Mouse (Mus musculus): ENCODE data around the gene Tbrg4. TPM values are rescaled to one million over a fixed set of nuclear protein-coding genes. Genes with fewer than 3 reads are reported as not detected.
"Not testable (repeated sequence)": the region's sequence is repeated elsewhere in the genome, so short reads cannot be mapped to it uniquely, and the experiment has no call there.

Gene Tbrg4
- polyA plus RNA-seq (2017; shearing (Covaris generic)): 10 to 100 TPM; 29.0 to 32.2 (median 31.4) TPM

DNA sequence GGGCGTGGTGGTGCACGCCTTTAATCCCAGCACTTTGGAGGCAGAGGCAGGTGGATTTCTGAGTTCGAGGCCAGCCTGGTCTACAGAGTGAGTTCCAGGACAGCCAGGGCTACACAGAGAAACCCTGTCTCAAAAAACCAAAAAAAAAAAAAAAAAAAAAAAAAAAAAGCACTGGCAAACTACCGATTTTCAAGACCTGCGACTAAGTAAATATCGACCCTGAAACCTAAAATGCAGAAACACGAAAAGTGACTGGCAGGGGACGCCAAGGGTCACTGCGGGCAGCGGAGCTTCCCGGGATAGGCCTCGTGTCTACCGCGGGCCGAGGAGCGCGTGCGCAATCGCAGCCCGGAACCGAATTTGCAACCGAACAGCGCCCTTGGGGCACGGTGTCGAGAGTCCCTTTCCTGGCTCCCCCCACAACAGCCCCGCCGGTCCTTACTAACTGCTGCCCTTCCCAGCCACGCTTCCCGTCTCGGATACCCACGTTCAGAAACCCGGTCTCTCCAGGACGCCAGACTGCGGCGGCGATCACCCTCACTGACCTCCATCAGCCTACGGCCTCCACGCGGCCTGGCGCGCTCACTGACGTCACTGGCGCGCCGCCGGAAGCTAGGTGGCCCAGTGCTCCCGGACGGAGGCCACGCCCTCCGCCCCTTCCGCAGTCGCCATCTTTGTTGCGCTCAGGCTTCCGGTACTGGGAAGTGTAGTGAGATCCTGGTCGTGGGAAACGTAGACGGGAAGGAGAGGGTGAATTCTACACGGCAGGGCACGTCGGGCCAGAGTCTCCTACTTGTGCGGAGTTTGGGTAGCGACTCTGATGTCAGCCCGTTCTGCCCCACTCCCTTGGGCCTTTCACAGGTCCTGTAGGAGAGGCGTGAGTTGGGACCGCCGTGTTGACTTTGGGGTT is at the start of gene Tbrg4:
Gene Tbrg4, minus strand, starts transcription at position 590 of the 910 bp plus-strand sequence.
- ATAC-seq: peak; percentile 84

GRCm38 (mm10) chr11:6675402-6675801 is 49.5 kb upstream of the Tbrg4 start:
- ATAC-seq: no peak

- no peak for ATAC-seq
Measured at GRCm38 (mm10) chr11:6674701-6675100, 48.8 kb upstream of the Tbrg4 start.

GRCm38 (mm10) chr11:6670826-6671225 is 45.0 kb upstream of the Tbrg4 start:
- no peak for ATAC-seq

- ATAC-seq: no peak
Measured at GRCm38 (mm10) chr11:6670044-6670443, 44.2 kb upstream of the Tbrg4 start.

DNA sequence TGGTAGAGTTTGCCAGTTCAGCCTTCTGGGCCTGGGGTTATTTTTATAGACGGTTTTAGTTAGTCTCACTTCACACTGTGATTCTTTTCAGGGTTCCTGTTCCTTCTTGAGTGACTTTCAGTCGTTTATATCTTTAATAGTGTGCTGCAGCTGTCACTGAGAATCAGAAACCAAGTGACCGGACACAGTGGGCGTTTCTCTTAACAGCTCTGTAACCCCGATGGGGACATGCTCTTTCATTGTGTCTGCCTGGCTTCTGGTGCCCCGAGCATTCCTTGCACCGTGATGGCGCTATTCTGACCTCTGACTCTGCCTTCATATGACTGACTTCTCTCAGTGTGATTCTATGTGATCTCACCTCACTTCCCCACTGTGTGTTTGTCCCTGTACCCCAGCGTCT is 43.2 kb upstream of the Tbrg4 start:
- no peak for ATAC-seq

DNA sequence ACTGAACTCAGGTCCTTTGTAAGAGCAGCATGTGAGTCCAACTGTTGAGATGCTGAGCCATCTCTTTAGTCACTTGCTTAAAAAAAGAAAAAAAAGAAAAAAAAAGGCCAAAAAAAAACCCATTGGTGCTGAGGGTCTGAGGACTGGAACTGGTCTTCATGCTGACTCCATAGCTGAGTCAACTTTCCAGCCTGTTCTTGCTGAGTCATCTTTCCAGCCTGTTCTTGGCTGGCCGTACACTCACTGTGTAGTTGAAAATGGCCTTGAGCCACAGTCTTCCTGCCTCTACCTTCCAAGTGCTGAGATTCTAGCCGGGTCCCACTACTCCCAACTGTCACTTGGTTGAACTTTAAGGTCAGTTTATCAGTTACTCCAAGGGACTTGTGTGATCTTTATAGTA is 40.8 kb upstream of the Tbrg4 start:
- ATAC-seq: no peak

DNA sequence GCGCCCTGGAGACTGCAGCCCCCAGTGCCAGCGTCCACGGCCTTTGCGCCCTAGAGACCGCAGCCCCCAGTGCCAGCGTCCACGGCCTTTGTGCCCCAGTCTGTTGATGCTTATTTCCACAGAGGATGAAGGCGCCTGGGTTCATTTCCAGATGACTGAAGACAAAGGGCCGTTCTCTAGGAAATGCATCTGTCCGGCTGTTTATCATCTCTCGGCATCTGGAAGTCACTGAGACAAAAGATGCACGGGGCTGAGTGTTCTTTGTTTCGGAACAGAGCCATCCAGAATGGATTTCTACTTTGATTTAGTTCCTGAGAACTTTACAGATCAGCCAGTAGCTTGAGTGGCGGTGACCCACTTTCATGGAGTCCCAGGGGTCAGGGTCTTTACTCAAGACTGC is 35.3 kb upstream of the Tbrg4 start:
- no peak for ATAC-seq

DNA sequence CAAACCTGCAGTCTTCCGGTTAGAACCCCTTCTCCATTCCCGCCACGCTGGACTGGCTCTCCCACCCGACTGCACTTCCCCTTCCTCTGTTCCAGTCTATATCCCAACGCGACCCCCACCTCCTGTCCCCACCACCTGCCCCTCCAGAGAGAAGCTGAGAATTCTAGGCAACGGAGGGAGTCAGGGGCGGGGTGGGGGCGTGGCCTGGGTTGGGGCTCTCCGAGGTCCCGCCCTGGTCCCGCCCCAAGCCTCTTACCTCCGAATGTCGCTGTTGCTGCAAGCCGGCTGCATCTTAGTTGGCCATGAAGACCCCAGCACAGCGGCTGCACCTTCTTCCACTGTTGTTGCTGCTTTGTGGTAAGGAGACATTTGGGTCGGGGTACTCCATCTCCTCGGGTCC is 32.4 kb upstream of the Tbrg4 start, which contains the start of gene Ramp3:
Gene Ramp3, plus strand, starts transcription at position 251 of the 400 bp plus-strand sequence.
- peak; percentile 46 for ATAC-seq

- ATAC-seq: peak; percentile 71
Measured at GRCm38 (mm10) chr11:6654903-6655302, 29.0 kb upstream of the Tbrg4 start.

DNA sequence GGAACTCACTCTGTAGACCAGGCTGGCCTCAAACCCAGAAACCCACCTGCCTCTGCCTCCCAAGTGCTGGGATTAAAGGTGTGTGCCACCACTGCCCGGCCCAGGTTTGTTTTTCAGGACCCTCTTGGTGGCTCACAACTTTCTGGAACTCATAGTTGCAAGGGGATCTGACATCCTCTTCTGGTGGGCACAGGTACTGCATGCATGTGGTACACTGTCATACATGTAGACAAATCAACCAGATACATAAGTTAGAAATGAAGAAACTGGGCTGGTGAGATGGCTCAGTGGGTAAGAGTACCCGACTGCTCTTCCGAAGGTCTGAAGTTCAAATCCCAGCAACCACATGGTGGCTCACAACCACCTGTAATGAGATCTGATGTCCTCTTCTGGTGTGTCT is 27.1 kb upstream of the Tbrg4 start:
- ATAC-seq: not testable (repeated sequence)

GRCm38 (mm10) chr11:6650519-6650918 is 24.7 kb upstream of the Tbrg4 start:
- no peak for ATAC-seq

DNA sequence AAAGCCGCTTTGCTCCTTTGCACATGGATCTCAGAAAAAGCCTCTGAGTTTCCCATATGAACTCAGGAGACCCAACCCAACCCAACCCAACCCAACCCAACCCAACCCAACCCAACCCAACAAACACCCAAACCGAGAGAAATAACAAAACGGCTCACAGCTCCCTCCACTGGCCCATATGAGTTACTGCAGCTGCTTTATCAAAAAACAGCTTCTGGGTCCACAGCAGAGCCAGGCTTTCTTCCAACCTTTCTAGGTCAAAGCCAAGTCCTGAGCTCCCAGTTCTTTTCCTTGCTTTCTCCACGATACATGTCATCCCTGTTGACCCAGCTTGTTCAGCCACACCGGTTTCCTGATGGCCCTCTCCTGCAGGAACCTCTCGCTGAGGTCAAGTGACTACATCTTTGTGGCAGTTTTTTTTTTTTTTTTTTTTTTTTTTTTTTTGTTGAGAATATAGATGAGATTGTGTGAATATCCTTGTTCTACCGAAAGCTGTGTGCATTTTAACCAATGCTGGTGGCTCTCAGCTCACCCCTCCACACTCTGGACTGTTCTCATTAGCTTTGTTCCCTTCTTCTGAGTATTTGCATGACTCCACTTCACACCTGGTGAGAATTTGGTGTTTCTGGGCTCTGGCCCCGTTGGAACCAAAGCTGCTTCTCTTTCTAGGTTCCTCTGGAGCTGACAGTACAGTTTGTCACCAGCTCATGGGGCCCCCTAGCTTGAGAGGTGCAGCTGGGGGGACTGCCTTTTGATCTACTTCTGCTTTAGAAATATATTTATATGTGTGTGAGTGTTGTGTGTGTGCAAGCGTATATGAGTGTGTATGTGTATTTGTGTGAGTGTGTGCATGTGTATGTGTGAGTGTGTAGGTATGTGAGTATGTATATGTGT is 22.2 kb upstream of the Tbrg4 start:
- ATAC-seq: no peak

- no peak for ATAC-seq
Measured at GRCm38 (mm10) chr11:6644566-6644965, 18.7 kb upstream of the Tbrg4 start.

DNA sequence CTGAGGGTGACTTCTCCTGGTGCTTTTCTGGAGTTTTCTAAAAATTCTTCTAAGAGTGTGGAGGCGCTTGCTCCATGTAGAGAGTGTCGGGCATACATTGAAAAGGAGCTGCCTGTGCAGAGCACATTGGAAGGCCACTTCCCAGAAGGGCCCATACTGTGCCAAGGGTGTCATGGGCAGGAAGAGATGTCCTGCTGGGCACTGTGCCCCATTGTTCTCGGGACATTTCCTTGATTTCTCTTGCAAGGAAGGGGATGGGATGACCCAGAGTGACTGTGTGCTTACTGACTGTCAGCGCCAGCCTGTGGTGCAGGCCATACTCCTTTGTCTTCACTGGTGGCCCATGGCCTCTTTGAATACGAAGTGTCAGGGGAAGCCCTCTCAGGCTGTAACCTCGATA is 13.2 kb upstream of the Tbrg4 start:
- ATAC-seq: no peak

GRCm38 (mm10) chr11:6638537-6638936 is 12.7 kb upstream of the Tbrg4 start, which contains the start of gene Wap:
Gene Wap (minus strand): TSS chr11:6638637.
- no peak for ATAC-seq

DNA sequence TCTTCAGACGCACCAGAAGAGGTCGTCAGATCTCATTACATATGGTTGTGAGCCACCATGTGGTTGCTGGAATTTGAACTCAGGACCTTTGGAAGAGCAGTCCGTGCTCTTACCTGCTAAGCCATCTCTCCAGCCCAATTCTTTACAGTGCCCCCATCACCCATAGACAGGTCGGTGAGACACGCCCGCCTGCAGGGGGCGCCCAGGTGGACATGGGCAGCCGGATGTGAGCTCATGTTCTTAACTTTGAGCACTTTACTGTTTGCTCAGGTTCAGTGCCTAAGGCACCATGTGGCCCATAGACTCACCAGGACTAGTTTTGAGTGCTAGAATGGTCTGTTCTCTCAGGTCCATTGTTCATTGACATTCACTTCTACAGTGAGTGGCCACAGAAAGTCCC is 10.3 kb upstream of the Tbrg4 start:
- ATAC-seq: no peak

DNA sequence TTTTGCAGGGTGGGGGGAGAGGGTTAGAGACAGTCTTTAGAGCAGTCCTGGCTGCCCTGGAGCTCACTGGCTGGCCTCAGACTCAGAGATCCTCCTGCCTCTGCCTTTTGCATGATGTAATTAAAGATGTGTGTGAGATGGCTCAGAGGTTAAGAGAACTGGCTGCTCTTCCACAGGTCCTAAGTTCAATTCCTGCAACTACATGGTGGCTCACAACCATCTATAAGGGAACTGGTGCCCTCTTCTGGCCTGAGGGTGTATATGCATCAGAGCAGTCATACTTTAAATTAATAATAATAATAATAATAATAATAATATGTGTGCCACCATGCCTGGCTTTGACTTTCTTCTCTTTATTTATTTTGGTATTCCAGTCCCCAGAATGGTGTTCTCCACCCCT is 3.8 kb upstream of the Tbrg4 start:
- no peak for ATAC-seq

- ATAC-seq: no peak
Measured at GRCm38 (mm10) chr11:6628568-6628967, 2.7 kb upstream of the Tbrg4 start.

DNA sequence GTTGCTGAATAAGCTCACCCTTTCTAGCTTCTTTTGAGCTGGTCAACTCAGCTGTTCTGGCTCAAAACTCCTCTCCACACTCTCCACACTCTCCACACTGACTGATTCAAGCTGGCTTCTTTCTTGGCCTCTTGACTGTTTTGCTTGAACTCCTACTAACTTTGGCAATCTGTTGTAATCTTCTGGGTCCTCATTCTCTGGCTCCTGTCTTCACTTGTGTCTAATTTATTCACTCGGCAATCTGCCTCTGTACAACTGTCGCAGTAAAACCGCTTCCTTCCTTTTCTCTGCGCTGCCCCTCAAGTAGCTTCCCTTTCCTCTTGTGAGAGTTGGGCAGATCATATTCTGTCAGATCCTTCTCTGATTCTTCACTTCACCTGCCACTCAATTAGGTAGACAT is 1.9 kb upstream of the Tbrg4 start:
- ATAC-seq: peak; percentile 33

GRCm38 (mm10) chr11:6626388-6626772 is 513 bp upstream of the Tbrg4 start:
- no peak for ATAC-seq

- no peak for ATAC-seq
Measured at GRCm38 (mm10) chr11:6624619-6625382, 1.1 kb downstream of the Tbrg4 start.

DNA sequence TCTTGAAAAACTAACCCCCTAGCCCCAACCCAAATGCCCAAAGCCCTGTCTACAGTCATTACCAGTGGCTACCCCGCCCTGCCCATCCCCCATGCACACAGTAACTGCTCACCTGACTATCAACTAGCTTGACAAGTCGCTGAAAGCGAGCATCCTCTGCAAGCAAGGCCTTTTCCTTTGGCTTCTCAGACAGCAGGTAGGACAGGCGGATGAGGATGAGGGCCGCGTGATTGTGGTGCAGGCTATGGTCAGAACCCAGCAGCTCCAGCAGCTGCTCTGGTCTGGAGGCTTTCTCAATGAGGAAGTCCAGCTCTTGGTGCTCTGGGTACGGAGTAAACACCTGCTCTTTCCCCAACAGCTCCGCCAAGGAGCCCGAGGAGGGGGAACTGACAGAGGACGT is 2.2 kb downstream of the Tbrg4 start:
- no peak for ATAC-seq

Data from inflammation-experienced regulatory T-cells, adult 6 months (primary cell).